Mouse (Mus musculus): ENCODE data around the gene Ranbp17.

The Ranbp17 gene

GRCm38 (mm10) chr11:33399346-33399745 is 114.2 kb downstream of the Ranbp17 start:
- no peak for DNase-seq

GRCm38 (mm10) chr11:33398701-33399100 is 114.8 kb downstream of the Ranbp17 start:
- no peak for DNase-seq

GRCm38 (mm10) chr11:33396275-33396674 is 117.3 kb downstream of the Ranbp17 start:
- DNase-seq = no peak

GRCm38 (mm10) chr11:33394093-33394492 is 119.5 kb downstream of the Ranbp17 start:
- no peak for DNase-seq

GRCm38 (mm10) chr11:33388685-33389084 is 124.9 kb downstream of the Ranbp17 start:
- DNase-seq = no peak

GRCm38 (mm10) chr11:33361867-33362266 is 151.7 kb downstream of the Ranbp17 start:
- no peak for DNase-seq

- no peak for DNase-seq
Observed at GRCm38 (mm10) chr11:33349269-33349668, 164.3 kb downstream of the Ranbp17 start.

- DNase-seq = no peak
Observed at GRCm38 (mm10) chr11:33342061-33342460, 171.5 kb downstream of the Ranbp17 start.

GRCm38 (mm10) chr11:33336552-33337121 is 176.9 kb downstream of the Ranbp17 start:
- DNase-seq = no peak

- no peak for DNase-seq
Observed at GRCm38 (mm10) chr11:33335616-33336015, 177.9 kb downstream of the Ranbp17 start.

- no peak for DNase-seq
Observed at GRCm38 (mm10) chr11:33332137-33332536, 181.4 kb downstream of the Ranbp17 start.

GRCm38 (mm10) chr11:33319006-33319611 is 194.4 kb downstream of the Ranbp17 start:
- DNase-seq = no peak

- no peak for DNase-seq
Observed at GRCm38 (mm10) chr11:33309566-33309965, 204.0 kb downstream of the Ranbp17 start.

GRCm38 (mm10) chr11:33300859-33301258 is 212.7 kb downstream of the Ranbp17 start:
- no peak for DNase-seq

- no peak for DNase-seq
Observed at GRCm38 (mm10) chr11:33299371-33299770, 214.2 kb downstream of the Ranbp17 start.

- DNase-seq = no peak
Observed at GRCm38 (mm10) chr11:33297121-33297520, 216.4 kb downstream of the Ranbp17 start.

- no peak for DNase-seq
Observed at GRCm38 (mm10) chr11:33295422-33295821, 218.1 kb downstream of the Ranbp17 start.

GRCm38 (mm10) chr11:33294063-33294462 is 219.5 kb downstream of the Ranbp17 start:
- DNase-seq = no peak

- DNase-seq = no peak
Observed at GRCm38 (mm10) chr11:33278571-33278970, 235.0 kb downstream of the Ranbp17 start.

- DNase-seq = no peak
Observed at GRCm38 (mm10) chr11:33276637-33277036, 236.9 kb downstream of the Ranbp17 start, which contains the start of gene Gm12117. Gene Gm12117 (minus strand): TSS chr11:33276737.

GRCm38 (mm10) chr11:33274816-33275215 is 238.7 kb downstream of the Ranbp17 start:
- DNase-seq = no peak

GRCm38 (mm10) chr11:33274294-33274693 is 239.3 kb downstream of the Ranbp17 start:
- no peak for DNase-seq

GRCm38 (mm10) chr11:33240295-33240694 is 273.3 kb downstream of the Ranbp17 start:
- no peak for DNase-seq

GRCm38 (mm10) chr11:33234134-33234533 is 279.4 kb downstream of the Ranbp17 start:
- DNase-seq = no peak

GRCm38 (mm10) chr11:33232056-33232455 is 281.5 kb downstream of the Ranbp17 start:
- no peak for DNase-seq
